Mouse (Mus musculus) erythroblast, embryonic 14.5 days (primary cell): Measurements from ENCODE around the gene Ubd.

Experiments
- GATA1 ChIP-seq: IDR thresholded peaks from 2 replicates; pipeline ENCODE4 v1.6.1; 2012; ENCODE audit warnings: low read length, inconsistent platforms, mixed read lengths
- TAL1 ChIP-seq: IDR thresholded peaks from 3 replicates; pipeline ENCODE4 v1.6.1; 2012; ENCODE audit warnings: low read length, inconsistent platforms, mixed read lengths

- no peak for TF ChIP-seq GATA1
- TF ChIP-seq TAL1 = no peak
Measured at GRCm38 (mm10) chr17:37161394-37161793, 32.3 kb upstream of the Ubd start, which contains the start of gene Olfr93.
